Mouse (Mus musculus) activated CD4-positive, CD25-positive, alpha-beta regulatory T cell, adult 9 weeks (primary cell): ENCODE measurements around the gene Ppp4r2. TPM values are rescaled to one million over a fixed set of nuclear protein-coding genes. Genes with fewer than 3 reads are reported as not detected.

Experiments
- polyA plus RNA-seq: library from polyadenylated mRNA; unstranded; fragments of 100-300 nt; shearing (Covaris generic); gene quantifications from one replicate; pipeline ENCODE4 v1.2.1, GENCODE M21; 2017

The Ppp4r2 gene
- 13.8 TPM for polyA plus RNA-seq

DNA sequence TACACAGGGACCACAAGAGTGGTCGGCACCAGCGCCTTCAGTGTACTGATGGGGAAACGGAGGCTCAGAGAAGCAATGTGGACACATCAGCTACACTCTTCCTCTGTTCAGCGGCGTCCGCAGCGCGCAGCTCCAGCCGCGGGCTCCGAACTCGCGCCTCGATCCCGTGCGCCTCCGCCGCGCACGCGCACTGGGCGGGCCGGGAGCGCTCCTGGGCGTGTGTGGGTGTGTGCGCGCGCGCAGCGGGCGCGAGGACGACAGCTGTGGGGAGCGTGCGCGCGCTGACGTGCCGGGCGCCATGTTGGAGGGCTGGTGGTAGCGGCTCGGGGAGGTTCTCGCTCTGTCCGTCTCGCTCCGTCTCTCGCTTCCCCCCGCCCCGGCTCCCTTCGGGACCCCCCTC, at the start of gene Ppp4r2:
TSS of gene Ppp4r2 (plus strand) at position 268 of the 400 bp plus-strand sequence.

Other genes starting within 250 kb of the Ppp4r2 start
- gene Shq1, start 162.5 kb upstream of the Ppp4r2 start, polyA plus RNA-seq: 11.1 TPM
- not detected for gene Gxylt2, start 128.9 kb upstream of the Ppp4r2 start, polyA plus RNA-seq